Mouse (Mus musculus) embryo, embryonic 11.5 days (tissue): ENCODE measurements around the gene Zfp652.

Experiments used
- DNase-seq: peaks from one replicate; pipeline ENCODE4 v3.0.0-alpha.2; 2012; ENCODE audit warnings: low read depth, low spot score

Gene Zfp652

DNA sequence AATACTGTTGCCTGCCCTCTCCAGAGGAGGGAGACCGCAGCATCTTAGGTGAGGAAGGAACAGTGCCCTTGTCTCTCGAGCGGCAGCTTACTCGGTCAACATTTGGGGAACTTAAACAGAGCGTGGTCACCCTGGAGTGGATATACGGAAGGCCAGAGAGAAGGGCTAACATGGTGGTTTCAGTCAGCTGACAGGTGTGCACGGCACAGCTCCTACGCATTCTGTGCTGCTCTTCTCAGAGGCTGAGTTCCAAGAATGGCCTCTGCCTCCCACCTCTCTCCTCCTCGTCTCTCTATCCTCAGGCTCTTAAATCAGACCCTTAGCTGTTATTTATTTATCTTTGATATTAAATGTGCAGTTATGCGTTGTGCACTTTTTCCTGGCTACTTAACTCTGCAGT lies 52.9 kb downstream of the Zfp652 start:
- no peak for DNase-seq

- no peak for DNase-seq
Measured at GRCm38 (mm10) chr11:95768244-95768643, 55.8 kb downstream of the Zfp652 start.

DNA sequence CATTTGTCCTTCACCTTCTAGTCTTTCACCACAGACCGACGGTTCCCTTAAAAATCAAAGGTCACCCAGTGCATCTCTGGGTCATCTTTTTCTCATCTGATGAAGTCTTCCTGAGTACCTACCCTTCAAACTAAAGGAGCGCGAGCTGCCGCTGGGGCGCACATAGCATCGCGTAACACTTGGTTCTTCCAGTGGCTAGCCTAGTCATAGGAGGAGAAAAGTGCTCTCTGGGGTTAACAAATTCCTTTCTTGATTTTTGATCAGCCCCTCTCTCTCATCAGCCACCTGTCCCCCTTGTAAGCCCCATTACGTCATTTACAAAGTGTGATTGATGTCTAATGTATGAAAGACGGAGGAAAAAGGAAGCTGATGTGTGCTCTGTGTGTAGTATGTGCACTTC lies 56.7 kb downstream of the Zfp652 start:
- no peak for DNase-seq

- no peak for DNase-seq
Measured at GRCm38 (mm10) chr11:95770720-95771364, 58.4 kb downstream of the Zfp652 start.

GRCm38 (mm10) chr11:95771665-95772064 lies 59.2 kb downstream of the Zfp652 start:
- no peak for DNase-seq

GRCm38 (mm10) chr11:95773264-95773663 lies 60.8 kb downstream of the Zfp652 start:
- no peak for DNase-seq

DNA sequence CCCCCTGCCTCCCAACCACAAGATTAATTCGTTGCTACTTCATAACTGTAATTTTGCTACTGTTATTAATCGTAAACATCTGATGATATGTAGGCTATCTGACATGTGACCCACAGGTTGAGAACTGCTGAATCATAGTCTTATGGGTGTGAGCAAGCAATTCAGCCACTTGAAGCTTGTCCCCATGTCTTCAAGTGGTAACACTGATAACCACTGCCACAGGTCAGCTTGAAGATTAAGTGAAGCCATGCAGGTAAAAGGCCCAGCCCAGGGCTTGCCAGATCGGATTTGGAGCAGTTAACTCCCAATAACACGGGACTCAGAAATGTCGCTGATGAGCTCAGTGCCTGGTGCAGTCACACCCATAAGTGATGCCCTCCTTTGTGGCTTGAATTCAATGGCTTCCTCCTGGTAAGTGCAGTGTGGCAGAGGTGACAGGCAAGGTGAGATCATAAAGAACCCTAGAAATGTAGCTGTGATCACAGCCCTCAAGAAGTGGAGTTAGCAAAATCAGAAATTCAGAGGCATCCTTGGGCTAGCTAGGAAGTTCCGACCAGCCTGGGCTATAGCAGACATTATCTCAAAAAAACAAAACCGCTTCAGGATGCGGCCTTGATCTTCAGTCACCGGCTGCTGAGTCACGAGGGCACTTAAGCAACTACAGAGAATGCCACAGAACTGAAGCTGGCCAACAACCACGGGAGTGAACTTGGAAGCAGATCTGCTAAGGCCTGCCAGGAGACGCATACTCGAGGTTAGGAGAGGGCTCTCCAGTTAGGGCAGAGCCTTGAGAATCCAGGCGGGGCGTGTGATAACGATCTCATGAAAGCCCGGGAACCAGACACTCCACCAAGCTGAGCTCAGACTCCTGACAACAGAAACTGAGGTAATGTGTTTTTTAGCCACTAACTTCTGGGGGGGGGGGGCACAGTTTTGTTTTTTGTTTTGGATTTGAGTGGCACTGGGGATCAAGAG lies 65.1 kb downstream of the Zfp652 start:
- DNase-seq = no peak

DNA sequence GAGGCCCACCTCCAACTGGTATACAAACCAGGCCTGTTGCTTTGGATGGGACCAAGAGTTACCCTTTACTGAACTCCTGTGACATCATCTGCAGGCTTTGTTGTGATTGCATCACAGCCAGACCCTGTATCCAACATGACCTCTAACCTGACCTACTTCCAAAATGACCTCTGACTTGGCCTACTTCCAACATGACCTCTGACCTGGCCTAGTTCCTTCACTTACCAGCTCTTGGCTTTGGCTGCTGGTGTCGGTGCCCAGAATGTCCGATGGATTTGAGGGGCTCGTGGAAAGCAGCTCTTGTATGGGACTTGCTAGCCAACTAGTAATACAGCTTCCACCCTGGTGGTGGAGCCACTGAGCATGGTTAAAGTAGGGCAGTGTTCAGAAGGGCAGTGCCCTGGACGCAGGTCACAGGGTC lies 66.4 kb downstream of the Zfp652 start:
- DNase-seq = no peak

DNA sequence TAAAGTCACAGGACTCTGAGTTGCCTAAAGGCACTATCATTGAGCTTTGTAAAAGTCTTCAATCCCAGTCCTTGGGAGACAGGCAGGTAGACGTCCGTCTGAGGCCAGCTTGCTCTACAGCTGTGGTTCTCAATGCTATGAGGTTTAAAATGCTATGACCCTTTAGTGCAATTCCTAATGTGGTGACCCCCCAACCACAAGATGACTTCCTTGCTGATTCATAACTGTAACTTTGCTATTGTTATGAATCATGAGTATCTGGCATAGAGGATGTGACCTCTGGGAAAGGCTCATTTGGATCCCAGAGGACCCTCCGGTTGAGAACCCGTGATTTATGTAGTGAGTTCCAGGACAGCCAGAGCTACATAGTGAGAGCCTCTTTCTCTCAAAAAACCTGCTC lies 66.9 kb downstream of the Zfp652 start:
- no peak for DNase-seq

- DNase-seq = no peak
Measured at GRCm38 (mm10) chr11:95780480-95780879, 68.0 kb downstream of the Zfp652 start.

GRCm38 (mm10) chr11:95781557-95781956 lies 69.1 kb downstream of the Zfp652 start:
- no peak for DNase-seq

GRCm38 (mm10) chr11:95783457-95783856 lies 71.0 kb downstream of the Zfp652 start:
- no peak for DNase-seq

DNA sequence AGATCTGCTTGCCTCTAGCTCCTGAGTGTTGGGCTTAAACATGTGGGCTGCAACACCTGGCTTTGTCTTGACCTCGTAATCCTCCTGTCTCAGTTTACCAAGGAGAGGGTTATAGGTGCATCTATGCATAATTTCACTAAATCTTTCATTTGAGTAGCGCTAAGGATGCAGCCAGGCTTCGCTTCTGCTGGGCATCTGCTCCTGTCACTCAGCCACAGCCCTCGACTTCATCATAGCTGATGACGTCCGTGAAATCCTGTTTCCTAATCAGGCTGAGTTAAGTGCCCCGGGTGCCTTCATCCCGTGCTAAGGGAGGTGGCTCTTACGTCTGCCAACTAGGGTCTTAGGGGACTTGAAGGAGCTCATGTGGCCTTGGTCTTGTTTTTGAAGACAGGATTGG lies 71.5 kb downstream of the Zfp652 start:
- DNase-seq = no peak

- DNase-seq = no peak
Measured at GRCm38 (mm10) chr11:95785675-95786074, 73.2 kb downstream of the Zfp652 start.

DNA sequence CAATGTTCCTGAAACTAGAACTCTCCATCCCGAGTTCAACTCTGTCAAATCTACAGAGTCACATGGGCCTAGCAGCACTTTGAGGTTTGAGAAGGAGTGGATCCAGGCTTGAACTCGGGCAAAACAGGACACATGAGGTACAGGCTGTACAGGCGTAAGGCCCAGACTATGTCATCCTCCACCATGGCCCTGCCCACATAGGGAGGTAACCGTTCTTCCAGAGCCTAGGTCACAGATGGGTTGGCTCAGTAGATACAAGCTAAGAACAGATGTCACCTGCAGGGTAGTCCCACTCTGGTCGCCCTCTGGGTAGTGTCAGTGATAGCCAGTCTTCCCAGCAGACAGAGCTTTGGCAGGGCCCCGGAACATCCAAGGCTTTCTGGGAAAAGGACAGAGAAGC lies 74.0 kb downstream of the Zfp652 start:
- DNase-seq = no peak

DNA sequence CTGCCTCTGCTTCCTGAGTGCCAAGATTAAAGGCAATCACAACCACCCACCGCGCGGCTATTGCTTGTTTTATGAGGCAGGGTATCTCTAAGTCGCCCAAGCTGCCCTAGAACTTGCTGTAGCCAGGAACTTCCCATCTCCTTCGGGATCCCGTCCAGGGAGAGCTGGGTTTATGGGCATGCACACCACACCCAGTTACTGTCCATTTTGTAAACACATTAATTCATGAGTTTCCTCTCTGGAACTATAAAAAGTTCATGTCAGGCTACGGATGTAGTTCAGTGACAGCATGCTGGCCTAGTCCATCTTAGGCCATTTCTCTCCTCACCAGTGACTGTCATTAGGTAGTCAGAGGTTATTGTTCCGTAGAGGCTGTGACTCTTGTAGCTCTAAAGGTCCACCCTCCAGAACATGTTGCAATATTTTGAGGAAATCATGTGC lies 77.0 kb downstream of the Zfp652 start:
- DNase-seq = no peak

- DNase-seq = no peak
Measured at GRCm38 (mm10) chr11:95791787-95792186, 79.3 kb downstream of the Zfp652 start.

- no peak for DNase-seq
Measured at GRCm38 (mm10) chr11:95792950-95793509, 80.6 kb downstream of the Zfp652 start.

GRCm38 (mm10) chr11:95794201-95794600 lies 81.7 kb downstream of the Zfp652 start:
- DNase-seq = no peak

- no peak for DNase-seq
Measured at GRCm38 (mm10) chr11:95795582-95795981, 83.1 kb downstream of the Zfp652 start.

DNA sequence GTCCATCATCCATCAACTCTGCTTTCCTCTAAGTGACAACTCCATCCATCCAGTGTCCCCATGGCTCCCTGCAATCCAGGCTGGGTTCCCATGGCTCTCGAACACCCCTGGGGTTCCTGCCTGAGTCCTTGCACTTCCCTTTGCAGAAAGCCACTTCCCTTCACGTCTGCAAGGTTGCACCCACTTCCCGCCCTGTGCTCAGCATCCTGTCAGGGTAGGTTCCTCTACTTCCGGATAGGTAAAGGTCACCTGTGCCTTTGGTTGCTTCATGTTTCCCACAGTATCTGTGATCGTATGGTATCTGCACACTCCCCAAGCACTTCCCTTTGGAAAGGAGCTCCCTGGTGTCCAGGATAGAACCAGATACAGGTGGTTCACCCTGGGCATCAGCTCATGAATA lies 92.5 kb downstream of the Zfp652 start:
- no peak for DNase-seq

- no peak for DNase-seq
Measured at GRCm38 (mm10) chr11:95805527-95805926, 93.1 kb downstream of the Zfp652 start.

- DNase-seq = no peak
Measured at GRCm38 (mm10) chr11:95807884-95808283, 95.4 kb downstream of the Zfp652 start.
